Mouse (Mus musculus): ENCODE data around the gene Snd1.

Snd1 gene

DNA sequence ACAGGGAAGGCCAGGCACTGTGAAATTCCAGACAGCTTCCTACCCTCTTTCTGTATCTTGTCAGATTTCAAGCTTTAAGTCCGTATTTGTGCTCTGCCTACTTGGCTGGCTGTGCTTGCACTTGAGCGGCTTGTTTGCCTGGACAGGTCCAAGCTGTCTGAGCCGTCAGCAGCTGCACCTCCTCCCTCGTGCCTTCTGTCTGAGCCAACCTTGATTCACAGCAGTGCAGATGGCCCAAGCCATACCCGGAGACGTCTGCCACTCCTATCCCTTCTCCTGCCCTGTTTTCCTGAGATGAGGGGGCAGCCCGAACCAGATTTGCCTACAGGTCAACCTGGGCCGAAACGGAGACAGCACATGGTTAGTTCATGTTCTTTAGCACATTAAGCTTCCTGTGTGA lies 342.1 kb downstream of the Snd1 start:
- DNase-seq: no peak

DNA sequence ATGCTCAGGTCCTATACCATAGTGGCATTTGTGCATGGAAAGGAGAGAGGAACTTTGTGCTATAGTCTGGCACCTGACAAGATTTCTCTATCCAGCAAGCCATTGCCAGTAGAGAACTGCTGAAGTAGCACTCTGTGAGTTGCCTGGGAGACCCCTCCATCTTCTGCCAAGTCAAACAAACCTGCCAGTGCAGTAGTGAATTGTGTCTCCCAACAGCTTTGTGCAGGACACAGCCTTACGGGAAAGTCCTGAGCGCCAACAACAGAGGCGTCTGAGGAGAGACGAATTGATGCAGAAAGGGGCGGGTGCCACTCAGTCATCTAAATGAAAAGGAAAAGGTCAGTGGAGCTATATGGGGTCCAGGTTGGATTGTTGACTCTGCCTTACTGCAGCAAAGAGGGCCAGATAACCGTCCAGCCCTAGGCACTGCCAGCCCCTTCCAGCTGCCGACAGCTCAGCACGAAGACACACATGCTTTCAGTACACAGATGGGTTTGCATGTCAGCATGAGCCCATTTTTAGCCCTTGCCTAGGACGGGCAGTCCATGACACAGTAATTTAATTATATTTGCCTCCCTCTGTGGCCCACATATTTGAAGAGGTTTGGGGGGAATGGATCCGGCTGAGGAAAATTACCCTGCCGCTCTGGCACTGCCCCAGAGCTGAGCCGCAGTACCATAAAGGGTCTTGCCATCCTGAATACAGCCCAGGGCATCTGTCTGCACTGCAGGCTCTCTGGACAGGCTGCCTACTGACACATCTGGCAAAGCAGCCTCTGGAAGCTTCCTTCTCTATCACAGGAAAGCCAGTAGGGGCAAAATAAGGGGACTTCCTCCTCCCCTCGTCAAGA lies 344.8 kb downstream of the Snd1 start:
- no peak for DNase-seq

DNA sequence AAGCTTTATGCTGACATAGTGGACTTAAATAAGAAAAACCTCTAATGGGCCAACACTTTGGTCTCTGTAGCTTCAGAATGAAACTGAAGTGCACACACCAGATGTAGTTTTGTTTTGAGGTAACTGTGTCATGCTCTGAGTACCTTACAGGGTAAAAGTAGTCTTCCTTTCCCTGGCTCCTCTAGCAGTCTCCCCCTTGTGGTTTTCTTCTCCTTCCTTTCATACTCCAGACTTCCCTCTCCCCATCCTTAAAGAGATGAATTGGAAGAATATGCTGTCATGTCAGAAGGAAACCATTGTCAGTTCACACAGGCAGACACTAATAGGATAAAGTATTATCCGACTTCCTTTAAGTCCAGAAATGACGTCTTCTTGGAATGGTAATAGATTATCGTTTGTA lies 347.4 kb downstream of the Snd1 start:
- no peak for DNase-seq

DNA sequence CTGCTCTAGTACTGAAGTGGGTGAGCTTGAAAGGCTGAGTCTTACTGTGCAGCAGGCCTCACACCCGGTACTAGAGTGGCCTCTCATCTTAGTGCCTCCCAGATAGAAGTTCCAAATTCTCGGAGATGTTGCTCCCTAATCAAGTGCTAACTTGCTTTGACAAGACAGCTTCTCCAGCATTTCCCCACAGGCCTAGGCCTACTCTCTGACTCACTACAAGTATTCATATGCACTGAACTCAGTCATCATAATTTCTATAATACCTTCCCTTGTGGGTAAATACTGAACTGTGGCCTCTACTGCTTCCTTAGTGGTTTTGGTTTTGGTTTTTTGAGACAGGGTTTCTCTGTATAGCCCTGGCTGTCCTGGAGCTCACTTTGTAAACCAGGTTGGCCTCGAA lies 348.4 kb downstream of the Snd1 start:
- no peak for DNase-seq

GRCm38 (mm10) chr6:28823802-28824201 lies 348.9 kb downstream of the Snd1 start:
- no peak for DNase-seq

DNA sequence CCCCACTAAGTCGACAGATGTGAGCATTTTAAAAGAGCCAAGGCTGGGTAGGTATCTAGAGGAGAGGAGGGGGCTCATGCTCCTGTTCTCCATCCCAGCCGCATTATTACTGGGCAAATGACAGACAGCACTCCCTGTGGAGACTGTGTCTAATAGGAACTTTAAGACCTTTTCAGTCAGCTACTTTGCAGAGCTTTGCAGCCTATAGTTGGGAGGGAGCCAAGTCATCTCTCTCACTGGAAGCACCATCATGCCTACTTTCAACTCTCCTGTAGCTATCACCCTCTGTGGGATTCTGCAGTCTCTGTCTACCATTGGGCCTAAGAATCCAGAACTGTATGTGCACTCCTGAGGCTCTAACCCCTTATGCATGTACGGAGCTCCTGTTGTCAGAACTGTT lies 351.0 kb downstream of the Snd1 start:
- DNase-seq: no peak

- no peak for DNase-seq
These were observed 351.9 kb downstream of the Snd1 start for GRCm38 (mm10) chr6:28826689-28827389.

- no peak for DNase-seq
These were observed 352.6 kb downstream of the Snd1 start for GRCm38 (mm10) chr6:28827565-28827964.

GRCm38 (mm10) chr6:28828593-28828992 lies 353.7 kb downstream of the Snd1 start:
- no peak for DNase-seq

GRCm38 (mm10) chr6:28830306-28830705 lies 355.4 kb downstream of the Snd1 start:
- no peak for DNase-seq

GRCm38 (mm10) chr6:28831011-28831853 lies 356.3 kb downstream of the Snd1 start, which contains the start of gene Lrrc4:
TSS of gene Lrrc4 (minus strand) at chr6:28831747.
- no peak for DNase-seq

DNA sequence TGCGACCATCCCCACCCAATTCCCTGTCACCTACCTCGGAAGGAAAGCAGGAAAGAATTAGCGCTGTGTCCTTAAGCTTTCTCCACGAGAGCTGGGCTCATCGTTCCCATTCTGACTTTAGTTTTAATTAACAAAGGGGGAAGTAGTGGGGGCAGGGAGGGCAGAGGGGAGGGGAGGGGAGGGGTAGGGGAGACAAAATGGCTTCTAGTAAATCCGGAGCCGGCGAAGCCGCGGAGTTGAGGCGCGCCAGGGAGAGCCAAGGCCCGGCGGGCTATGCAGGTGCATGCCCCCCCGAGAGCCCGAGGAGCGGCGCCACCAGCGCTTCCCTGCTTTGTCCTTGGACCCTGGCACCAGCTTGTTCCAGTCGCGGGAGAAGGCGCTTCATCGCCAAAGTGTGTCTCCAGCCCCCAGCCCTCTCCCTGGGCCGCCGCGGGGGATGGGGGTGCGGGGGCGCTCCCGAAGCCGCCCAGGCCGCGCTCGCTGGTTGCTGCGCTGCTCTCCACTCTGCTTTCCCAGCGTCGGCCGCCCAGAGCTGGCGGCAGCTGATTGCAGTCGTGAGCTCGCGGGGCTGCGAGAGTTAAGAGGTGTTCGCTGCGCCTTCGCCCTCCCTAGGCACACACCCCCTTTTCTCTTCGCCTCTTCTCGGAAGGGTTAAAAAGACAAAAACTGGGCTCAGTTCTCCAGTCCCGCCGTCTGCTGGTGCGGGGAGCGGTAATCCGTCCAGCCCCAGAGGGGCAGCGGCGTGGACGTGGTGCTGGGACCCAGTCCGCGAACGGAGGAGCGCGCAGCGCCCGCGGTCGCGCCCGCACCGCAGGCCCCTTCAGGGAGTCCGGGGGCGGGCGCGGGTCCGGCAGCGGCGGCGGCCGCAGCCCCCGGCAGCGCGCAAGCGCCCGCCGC lies 357.2 kb downstream of the Snd1 start:
- DNase-seq: no peak

DNA sequence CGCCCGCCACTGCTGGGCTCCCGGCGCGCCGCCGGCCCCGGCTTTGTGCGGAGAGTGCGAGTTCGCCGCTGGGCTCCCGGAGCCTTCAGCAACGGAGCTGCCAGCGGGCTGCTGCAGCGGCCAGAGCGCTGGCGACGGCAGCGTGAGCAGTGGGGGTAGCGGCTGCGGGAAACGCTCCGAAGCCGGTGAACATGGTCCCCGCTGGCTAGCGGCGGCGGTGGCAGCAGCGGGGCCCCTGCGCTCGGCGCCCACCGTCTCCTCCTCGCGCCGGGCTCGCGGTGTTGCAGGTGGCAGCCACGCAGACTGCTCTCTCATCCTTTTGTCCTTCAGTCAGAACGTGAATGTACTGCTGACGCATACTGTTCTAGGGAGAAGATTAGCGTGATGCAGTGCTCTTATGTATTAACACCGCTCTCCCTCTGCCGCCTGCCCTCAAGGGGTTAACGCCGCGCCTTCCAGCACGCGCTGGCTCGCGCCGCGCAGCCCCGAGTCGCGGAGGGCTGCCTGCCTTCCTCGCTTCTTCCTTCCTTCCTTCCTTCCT lies 357.9 kb downstream of the Snd1 start:
- no peak for DNase-seq

DNA sequence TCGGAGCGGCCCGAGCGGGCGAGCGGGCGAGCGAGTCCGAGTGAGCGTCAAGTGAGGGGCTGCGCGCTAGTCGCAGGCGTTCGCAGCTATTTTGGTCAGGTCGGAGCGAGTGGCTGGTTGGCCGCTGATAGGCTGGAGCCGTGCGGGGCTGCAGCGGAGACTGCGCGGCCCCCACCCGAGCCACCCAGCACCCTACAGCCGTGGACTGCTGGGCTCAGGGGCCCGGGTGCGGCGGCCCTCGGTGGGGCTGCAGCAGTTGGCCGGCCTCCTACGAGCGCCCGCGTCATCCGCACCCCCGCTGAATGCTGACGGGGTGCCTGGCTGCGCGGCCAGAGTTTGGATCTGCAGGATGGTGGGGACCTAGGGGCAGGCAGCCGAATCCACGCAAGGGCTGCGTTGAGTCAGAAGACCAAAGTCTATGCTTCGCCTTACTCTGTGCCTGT lies 358.5 kb downstream of the Snd1 start:
- no peak for DNase-seq

DNA sequence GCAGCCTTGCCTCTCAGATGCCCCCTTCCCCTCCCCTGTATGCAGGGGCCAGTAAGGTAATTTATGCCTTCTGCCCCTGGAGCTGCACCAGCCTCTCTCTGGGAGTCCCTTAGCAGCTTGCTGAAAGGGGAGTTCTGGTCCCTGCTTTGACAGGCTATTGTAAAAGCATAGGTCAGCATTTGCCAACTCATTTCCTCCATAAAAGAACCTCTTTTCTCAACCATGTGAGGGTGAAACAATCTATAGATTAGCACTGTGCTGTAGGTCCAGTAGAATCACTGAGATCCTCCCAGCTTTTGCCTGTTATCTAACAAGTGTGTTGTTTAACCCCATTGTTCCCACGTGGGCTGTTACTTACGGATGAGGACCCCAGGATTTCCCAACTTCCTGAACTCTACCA lies 359.1 kb downstream of the Snd1 start:
- no peak for DNase-seq

GRCm38 (mm10) chr6:28836600-28836999 lies 361.7 kb downstream of the Snd1 start:
- DNase-seq: no peak

- no peak for DNase-seq
These were observed 366.6 kb downstream of the Snd1 start for GRCm38 (mm10) chr6:28841569-28841968.

GRCm38 (mm10) chr6:28842375-28843276 lies 367.7 kb downstream of the Snd1 start:
- DNase-seq: no peak

GRCm38 (mm10) chr6:28845610-28846009 lies 370.7 kb downstream of the Snd1 start:
- no peak for DNase-seq

- no peak for DNase-seq
These were observed 372.7 kb downstream of the Snd1 start for GRCm38 (mm10) chr6:28847616-28848015.

Data from kidney, postnatal 25 days (tissue).